Comparison of ENCODE assay signal across 27 mouse cellular contexts in genomic region chr1:161967936-161968335, GRCm38 (mm10). TPM values are rescaled to one million over a fixed set of nuclear protein-coding genes. Genes with fewer than 3 reads are reported as not detected.
A peak's percentile ranks its signal among the peaks of the same experiment; 100 is the strongest.
DNase-seq lines count a peak whose midpoint lies in the region; ATAC-seq and TF ChIP-seq lines count a peak whose summit lies in the region.
"Had no signal": no experiment of that assay in that cellular context is flagged by ENCODE, and none has a peak within 500 bp of the region (broad histone marks: within the 10 kb centered on the region; RNA-seq: fewer than 3 reads in every experiment).

No protein-coding gene starts in this region.

- TF ChIP-seq CTCF in gastrocnemius, adult 2 months (IDR thresholded peaks at IDR 0.05) = no peak
- TF ChIP-seq CTCF in lung, postnatal 0 days (IDR thresholded peaks at IDR 0.05) = no peak

- no peak for ATAC-seq in lung, postnatal 0 days
- peak; percentile 26; the same call in 1 of the 2 replicates for ATAC-seq in common myeloid progenitor, adult 5-6 weeks (replicated peaks; ENCODE audit: low read depth, poor library complexity, severe bottlenecking)

- H3K27ac ChIP-seq in gastrocnemius, adult 2 months = 0 out of 2 replicates have a peak overlapping the region, but pooled peaks have one; percentile 95
- no peak overlapping the region for H3K27ac ChIP-seq in lung, postnatal 0 days (ENCODE audit: low read length)
- H3K27ac ChIP-seq: embryonic facial prominence, embryonic 12.5 days; heart, embryonic 13.5 days; hindbrain, embryonic 12.5 days; intestine, embryonic 15.5 days had no signal

- H3K4me3 ChIP-seq in gastrocnemius, adult 2 months = no peak overlapping the region
- no peak overlapping the region for H3K4me3 ChIP-seq in lung, postnatal 0 days (ENCODE audit: low read depth, low read length)
- H3K4me3 ChIP-seq in myocyte = peak overlapping the region; percentile 55
- H3K4me3 ChIP-seq: embryonic facial prominence, embryonic 12.5 days had no signal

- no peaks in the 10 kb centered on the region for H3K27me3 ChIP-seq in lung, postnatal 0 days (replicated peaks; ENCODE audit: insufficient read depth, low read length)
- H3K27me3 ChIP-seq in myocyte (ENCODE audit: control insufficient read depth, insufficient read depth, insufficient read length) = peaks cover 8% of the 10 kb centered on the region
- H3K27me3 ChIP-seq: embryonic facial prominence, embryonic 12.5 days; embryonic facial prominence, embryonic 15.5 days; hindbrain, embryonic 12.5 days; hindbrain, embryonic 15.5 days; intestine, embryonic 15.5 days had no signal

- intact Hi-C loops in gastrocnemius, adult 2 months (cut with DNase I) = loop anchor here (5.0 kb wide), 1 partner anchor 91 kb away; the partner anchor contains the start of gene Suco
- intact Hi-C loops in gastrocnemius, postnatal 36 days (cut with DNase I) = loop anchor here (5.0 kb wide), 1 partner anchor 91 kb away; the partner anchor contains the start of gene Suco

- no peak for TF ChIP-seq POLR2A in myocyte (IDR thresholded peaks at IDR 0.05; ENCODE audit: insufficient read length, low read depth)

- no peak for DNase-seq in gastrocnemius, adult 2 months
- DNase-seq in gastrocnemius, postnatal 36 days = no peak
- peak; percentile 4 for DNase-seq in lung, postnatal 0 days (ENCODE audit: low spot score)
- DNase-seq in lung, postnatal 25 days (ENCODE audit: low spot score) = no peak
- no peak for DNase-seq in frontal cortex, adult 2 months (ENCODE audit: extremely low spot score in 1 of 2, low spot score in 1 of 2)
- DNase-seq in spleen, adult 18-20 months = no peak
- DNase-seq: adrenal gland, adult 2 months; adrenal gland, postnatal 14 days; cerebellum, adult 11 months; cerebellum, adult 8-10 months; cerebellum, postnatal 10 days; forebrain, postnatal 0 days; gastrocnemius, postnatal 10 days; heart, adult 18-20 months; heart, postnatal 14 days; heart, postnatal 4 days; kidney, adult 11 months had no signal

- H3K79me2 ChIP-seq in myocyte (ENCODE audit: control insufficient read depth, insufficient read depth) = peaks cover 20% of the 10 kb centered on the region

- no peak for TF ChIP-seq EP300 in lung, postnatal 0 days (IDR thresholded peaks at IDR 0.05)

- WGBS in lung, postnatal 0 days = 45% methylated on average over 2 of the region's 2 CpGs

- no peak overlapping the region for H3ac ChIP-seq in myocyte (ENCODE audit: control insufficient read depth, insufficient read length)

- H3K4me1 ChIP-seq in lung, postnatal 0 days (ENCODE audit: insufficient read depth, low read depth, low read length) = no peaks in the 10 kb centered on the region; the same call in 1 of the 2 replicates

- H3K36me3 ChIP-seq in lung, postnatal 0 days (ENCODE audit: insufficient read depth, low read length) = no peaks in the 10 kb centered on the region
- H3K36me3 ChIP-seq in myocyte (ENCODE audit: control insufficient read depth, insufficient read depth) = no peaks in the 10 kb centered on the region
- H3K36me3 ChIP-seq: hindbrain, embryonic 12.5 days; hindbrain, embryonic 15.5 days had no signal

- no peak overlapping the region for H3K4me2 ChIP-seq in lung, postnatal 0 days (replicated peaks; ENCODE audit: low read depth, low read length)
- H3K4me2 ChIP-seq in myocyte (ENCODE audit: low read depth) = no peak overlapping the region

- H3K9me3 ChIP-seq in lung, postnatal 0 days (ENCODE audit: low read length) = no peaks in the 10 kb centered on the region
- H3K9me3 ChIP-seq: embryonic facial prominence, embryonic 12.5 days; embryonic facial prominence, embryonic 15.5 days; heart, embryonic 13.5 days; hindbrain, embryonic 12.5 days; hindbrain, embryonic 15.5 days; intestine, embryonic 15.5 days had no signal

- no peak overlapping the region for H3K9ac ChIP-seq in lung, postnatal 0 days (replicated peaks; ENCODE audit: low read depth)
- H3K9ac ChIP-seq: embryonic facial prominence, embryonic 12.5 days; forebrain, postnatal 0 days; hindbrain, embryonic 12.5 days; intestine, embryonic 15.5 days had no signal

TF ChIP-seq in myocyte, 11 proteins besides CTCF, POLR2A, EP300 and RAD21:
- TF ChIP-seq USF1 (IDR thresholded peaks at IDR 0.05; ENCODE audit: low read depth) (no peak), CEBPB (IDR thresholded peaks at IDR 0.05; ENCODE audit: insufficient read depth, poor library complexity, severe bottlenecking) (no peak), TCF12 (IDR thresholded peaks at IDR 0.05; ENCODE audit: insufficient read depth, poor library complexity, severe bottlenecking) (no peak), MAX (IDR thresholded peaks at IDR 0.05; ENCODE audit: low read depth) (no peak), MYOG (IDR thresholded peaks at IDR 0.05; ENCODE audit: control insufficient read depth in 1 of 3, insufficient read depth in 1 of 3, insufficient read length in 2 of 3, low read depth in 2 of 3) (no peak), MYOD1 (IDR thresholded peaks at IDR 0.05; ENCODE audit: control insufficient read depth in 1 of 3, insufficient read length in 2 of 3, low read depth in 2 of 3) (no peak), POLR2AphosphoS2 (IDR thresholded peaks at IDR 0.05; ENCODE audit: insufficient read length, low read depth) (no peak), SRF (IDR thresholded peaks at IDR 0.05; ENCODE audit: control insufficient read depth, insufficient read length, low read depth) (no peak)

RNA-seq across cellular contexts. Expression of gene Pigc, which starts 1.1 kb away (rescaled TPM):
- 10 to 100 TPM; 14.4 to 15.6 TPM for total RNA-seq in gastrocnemius, adult 2 months (2021)
- 10 to 100 TPM; 15.0 TPM for total RNA-seq in gastrocnemius, postnatal 36 days (2021)
- 38.1 and 39.3 TPM in 2 replicates for polyA plus RNA-seq in lung, postnatal 0 days (2015; fragmentation: Nextera tagmentation; extraction: Ambion mirVana)
- total RNA-seq in common myeloid progenitor, adult 5-6 weeks (2017) = 15.7 and 16.0 TPM in 2 replicates
- polyA plus RNA-seq in myocyte (2012; fragmentation: generic; extraction: Trizol) = 18.9 TPM
- polyA plus RNA-seq in frontal cortex, adult 2 months (2012; rRNA removed) = 17.5 and 19.7 TPM in 2 replicates

RNA-seq across cellular contexts. Expression of gene 4930558K02Rik, which starts 11.5 kb away (rescaled TPM):
- not detected for total RNA-seq in gastrocnemius, adult 2 months (2021)
- total RNA-seq in gastrocnemius, postnatal 36 days (2021) = not detected
- polyA plus RNA-seq in lung, postnatal 0 days (2015; fragmentation: Nextera tagmentation; extraction: Ambion mirVana) = not detected in 2 replicates
- total RNA-seq in common myeloid progenitor, adult 5-6 weeks (2017) = not detected in 2 replicates
- not detected for polyA plus RNA-seq in myocyte (2012; fragmentation: generic; extraction: Trizol)
- polyA plus RNA-seq in frontal cortex, adult 2 months (2012; rRNA removed) = 0.11 and 0.12 TPM in 2 replicates
- total RNA-seq: adrenal gland, adult 2 months; adrenal gland, postnatal 14 days; forebrain, postnatal 0 days; gastrocnemius, postnatal 10 days; heart, adult 18-20 months; heart, postnatal 14 days; heart, postnatal 4 days had no signal
- polyA plus RNA-seq: adrenal gland, adult 2 months; embryonic facial prominence, embryonic 12.5 days; embryonic facial prominence, embryonic 15.5 days; forebrain, embryonic 11.5 days; heart, embryonic 13.5 days; heart, embryonic 16.5 days; hindbrain, embryonic 12.5 days; intestine, embryonic 15.5 days had no signal
